Mouse (Mus musculus): Measurements from ENCODE around the gene Cbx2.
A peak's percentile ranks its signal among the peaks of the same experiment; 100 is the strongest.

The Cbx2 gene

GRCm38 (mm10) chr11:119022895-119023615, at the start of gene Cbx2:
Gene Cbx2, plus strand, starts transcription at chr11:119022962.
- peak; percentile 50 to 63 for DNase-seq (ENCODE audit: low spot score in 2 of 2)

DNA sequence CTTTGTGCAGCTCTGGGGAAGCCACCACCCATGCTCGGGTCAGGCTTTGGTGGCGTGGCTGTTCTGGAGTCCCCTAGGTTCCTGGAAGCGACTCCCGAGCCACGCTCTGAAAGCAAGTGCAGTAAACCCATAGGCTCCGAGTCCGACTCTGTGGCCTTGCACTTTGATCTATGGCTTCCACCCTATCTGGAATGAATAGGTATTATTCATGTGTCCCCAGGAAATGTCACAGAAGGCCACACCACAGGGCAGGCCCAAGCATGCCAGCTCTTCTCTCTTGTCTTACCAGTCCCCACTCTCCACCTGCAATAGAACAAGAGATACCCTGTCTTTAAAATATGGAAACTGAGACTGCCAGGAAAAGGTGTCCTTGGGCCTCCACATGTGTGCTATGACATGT, 48.4 kb upstream of the Cbx2 start:
- DNase-seq (ENCODE audit: low spot score in 2 of 2): no peak

- peak in 1 of 2 experiments; percentile 25 for DNase-seq (ENCODE audit: low spot score in 2 of 2)
Measured at GRCm38 (mm10) chr11:118975427-118975826, 47.3 kb upstream of the Cbx2 start.

DNA sequence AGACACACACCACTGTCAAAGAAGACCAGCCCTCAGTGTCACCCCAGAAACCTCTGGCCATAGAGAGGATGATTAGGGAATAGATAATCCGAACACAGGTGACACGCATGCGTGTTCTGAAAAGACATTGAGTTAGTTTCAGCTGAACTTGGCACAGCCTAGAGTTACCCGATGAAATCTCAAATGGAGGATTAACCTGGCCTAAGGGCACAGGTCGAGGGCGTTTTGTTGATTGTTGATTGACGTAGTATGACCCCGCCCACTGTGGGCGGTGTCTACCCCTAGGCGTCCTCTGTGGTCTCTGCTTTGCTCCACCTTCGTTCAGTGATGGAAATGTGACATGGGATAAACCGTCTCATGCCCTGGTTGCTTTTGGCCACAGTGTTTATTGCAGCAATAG, 46.8 kb upstream of the Cbx2 start:
- no peak for DNase-seq (ENCODE audit: low spot score in 2 of 2)

GRCm38 (mm10) chr11:118980388-118980787, 42.4 kb upstream of the Cbx2 start:
- DNase-seq (ENCODE audit: low spot score in 2 of 2): no peak

DNA sequence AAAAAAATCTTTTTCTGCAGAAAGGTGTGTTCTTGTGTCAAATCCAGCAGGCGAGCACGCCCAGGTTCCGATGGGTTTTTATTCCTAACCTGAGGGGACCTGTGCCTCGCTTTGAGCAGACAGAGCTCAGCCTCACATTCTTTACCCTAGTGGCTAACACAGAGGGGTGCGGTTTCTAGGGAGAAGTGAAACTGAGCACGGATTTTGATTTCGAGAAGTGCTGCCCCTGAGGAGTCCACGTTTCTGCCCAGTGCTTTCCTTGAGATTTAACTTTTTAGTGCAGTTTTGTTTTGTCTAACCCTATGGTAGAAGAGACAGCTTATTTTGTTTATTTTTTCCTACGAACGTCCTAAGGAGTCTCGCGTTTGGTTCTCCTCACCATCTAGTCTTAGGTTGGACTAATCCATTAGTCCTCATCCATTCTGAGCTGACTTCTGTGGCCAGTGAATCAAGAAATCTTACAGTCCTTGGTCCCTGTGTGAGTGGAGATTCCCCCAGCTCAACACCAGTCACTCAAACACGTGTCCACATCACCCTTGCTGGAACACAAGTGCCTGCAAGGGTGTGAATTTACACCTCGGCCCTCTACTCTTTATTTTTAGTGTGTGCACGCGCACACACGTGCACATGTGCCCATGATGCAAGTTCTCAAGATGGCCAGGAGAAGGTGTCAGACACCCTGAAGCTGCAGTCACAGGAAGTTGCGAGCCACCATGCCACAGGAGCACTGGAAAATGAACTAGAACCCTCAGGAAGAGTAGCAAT, 41.6 kb upstream of the Cbx2 start:
- peak in 1 of 2 experiments; percentile 22 for DNase-seq (ENCODE audit: low spot score in 2 of 2)

DNA sequence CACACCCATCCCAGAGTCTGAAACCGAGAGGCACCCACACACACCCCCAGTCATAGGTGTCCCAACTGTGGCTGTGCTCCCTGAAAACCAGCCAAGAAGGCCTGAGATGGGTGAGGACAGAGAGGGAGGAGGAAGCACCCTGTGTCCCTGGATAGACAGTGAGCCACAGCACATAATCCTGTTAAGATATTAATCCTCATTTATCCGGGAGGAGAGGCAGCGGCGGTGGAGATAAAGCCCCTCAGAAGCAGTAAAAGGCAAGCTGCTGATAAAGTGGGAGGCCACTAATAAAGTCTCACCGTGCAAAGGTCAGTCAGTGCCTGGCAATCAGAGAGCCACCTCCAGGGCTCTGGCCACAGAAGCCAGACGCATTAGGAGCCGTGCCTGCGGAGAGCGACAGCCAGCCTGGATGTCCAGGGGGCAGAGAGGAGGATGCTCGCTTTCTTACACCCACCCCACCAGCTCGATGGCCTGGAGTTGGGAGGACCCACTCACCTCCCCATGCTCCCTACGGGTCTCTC, 40.1 kb upstream of the Cbx2 start:
- no peak for DNase-seq (ENCODE audit: low spot score in 2 of 2)

DNA sequence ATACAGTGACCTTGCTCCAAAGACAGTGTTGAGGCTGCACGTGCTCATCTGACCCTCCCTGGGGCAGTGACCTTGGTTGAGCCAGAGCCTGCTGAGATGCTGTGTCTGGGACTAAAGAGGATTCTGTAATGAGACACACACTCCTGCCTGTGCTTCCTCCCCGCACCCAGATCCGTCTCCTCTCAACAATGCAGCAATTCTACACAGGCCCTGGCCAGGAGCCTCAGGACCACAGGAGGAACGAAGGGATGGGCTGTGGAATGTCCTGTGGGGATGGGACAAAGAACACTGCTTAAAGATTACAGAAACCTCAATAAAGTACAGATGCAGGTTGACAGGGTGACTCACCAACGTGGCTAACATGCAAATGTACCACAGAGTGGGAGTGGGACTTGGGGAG, 37.2 kb upstream of the Cbx2 start:
- DNase-seq (ENCODE audit: low spot score in 2 of 2): no peak

DNA sequence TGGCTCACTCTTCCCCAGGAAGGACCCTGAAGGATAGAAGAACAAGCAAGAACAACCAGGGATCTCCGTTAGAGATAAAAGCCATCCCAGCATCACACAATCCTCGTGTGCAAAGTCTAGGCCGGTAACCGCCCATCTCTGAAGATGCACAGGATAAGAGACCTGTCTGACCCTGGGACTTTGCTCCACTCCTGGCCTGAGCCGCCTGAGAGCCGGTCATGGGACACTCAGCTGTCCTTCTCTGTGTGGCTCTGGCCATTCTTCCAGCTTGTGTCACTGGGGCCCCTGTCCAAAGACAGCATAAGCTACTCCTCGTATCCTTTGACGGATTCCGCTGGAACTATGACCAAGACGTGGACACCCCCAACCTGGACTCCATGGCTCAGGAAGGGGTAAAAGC, 34.8 kb upstream of the Cbx2 start, which contains the start of gene Enpp7:
Enpp7 (plus strand) TSS at position 190 of the 400 bp plus-strand sequence.
- no peak for DNase-seq (ENCODE audit: low spot score in 2 of 2)

DNA sequence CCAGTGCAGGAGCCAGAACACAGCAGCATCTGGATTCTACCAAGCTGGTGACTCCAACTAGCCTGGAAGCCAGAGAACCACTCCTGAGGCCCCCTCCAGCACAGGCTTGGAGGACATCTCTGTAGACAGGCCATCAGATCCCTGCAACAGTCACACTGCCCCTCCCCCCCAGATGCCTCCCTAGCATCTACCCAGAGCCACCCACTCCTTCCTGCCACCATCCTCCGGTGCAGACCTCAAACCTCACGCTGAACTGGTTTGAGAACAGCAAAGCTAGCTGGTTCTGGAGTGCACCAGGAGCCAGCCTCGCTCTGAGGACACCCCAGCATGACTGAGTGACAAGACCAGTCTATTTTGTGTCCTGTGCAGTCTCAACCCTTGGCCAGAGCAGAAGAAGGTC, 30.0 kb upstream of the Cbx2 start:
- DNase-seq (ENCODE audit: low spot score in 2 of 2): no peak

GRCm38 (mm10) chr11:118995448-118995847, 27.3 kb upstream of the Cbx2 start:
- DNase-seq (ENCODE audit: low spot score in 2 of 2): no peak

GRCm38 (mm10) chr11:118997182-118997581, 25.6 kb upstream of the Cbx2 start:
- DNase-seq (ENCODE audit: low spot score in 2 of 2): no peak

DNA sequence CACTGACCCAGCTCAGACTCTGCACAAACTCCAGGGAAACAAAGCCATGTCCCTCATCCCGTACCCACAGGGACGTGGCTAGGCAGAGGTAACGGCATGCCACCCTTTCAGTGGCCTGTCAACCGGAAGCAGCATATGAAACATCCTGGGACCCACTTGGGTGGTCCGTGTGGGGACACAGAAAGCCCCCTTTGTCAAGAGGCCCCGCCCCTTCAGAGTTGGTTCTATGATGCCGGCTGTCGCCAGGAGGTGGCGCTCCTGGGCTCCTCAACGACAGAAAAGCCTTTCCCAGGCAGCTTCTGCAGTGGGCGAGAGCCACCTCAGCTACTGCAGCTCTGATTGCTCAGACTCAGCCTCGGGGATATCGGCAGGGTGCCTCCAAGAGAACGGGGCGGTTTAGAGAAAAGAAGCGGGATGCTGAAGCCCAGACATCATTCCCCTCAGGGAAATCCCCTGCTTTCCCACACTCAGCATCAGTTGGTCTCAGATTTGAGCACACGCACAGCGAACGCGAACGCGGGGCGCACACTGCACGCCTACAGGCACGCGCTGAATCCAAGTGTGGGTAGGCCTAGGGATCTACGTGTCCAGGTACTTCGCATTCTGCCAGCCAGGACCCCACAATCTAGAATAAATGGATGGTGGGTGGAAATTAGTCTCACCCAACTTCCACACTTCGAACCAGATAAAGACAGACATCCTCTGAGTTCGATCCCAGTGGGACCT, 24.1 kb upstream of the Cbx2 start:
- peak in 1 of 2 experiments; percentile 70 for DNase-seq (ENCODE audit: low spot score in 2 of 2)

DNA sequence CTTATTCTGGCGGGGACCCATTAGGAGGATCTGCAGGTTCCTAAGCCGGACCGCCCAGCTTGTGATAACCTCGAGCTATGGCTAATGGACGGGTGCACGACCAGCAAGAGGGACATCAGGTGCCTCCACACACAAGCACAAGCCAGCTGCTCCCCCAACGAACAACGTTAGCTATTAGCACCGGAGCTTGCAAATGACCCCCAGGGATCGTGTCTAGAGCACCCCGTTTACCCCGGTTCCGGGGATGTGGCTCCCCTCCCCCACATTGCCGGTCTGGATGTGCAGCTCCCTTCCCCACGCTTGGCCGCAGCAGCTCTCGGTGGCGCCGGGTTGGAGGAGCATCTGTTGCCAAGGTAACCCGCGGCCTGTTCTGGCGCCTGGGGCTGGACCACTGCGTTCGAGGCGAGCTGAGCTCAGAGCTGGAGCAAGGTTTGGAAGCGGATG, 23.4 kb upstream of the Cbx2 start:
- DNase-seq (ENCODE audit: low spot score in 2 of 2): no peak

DNA sequence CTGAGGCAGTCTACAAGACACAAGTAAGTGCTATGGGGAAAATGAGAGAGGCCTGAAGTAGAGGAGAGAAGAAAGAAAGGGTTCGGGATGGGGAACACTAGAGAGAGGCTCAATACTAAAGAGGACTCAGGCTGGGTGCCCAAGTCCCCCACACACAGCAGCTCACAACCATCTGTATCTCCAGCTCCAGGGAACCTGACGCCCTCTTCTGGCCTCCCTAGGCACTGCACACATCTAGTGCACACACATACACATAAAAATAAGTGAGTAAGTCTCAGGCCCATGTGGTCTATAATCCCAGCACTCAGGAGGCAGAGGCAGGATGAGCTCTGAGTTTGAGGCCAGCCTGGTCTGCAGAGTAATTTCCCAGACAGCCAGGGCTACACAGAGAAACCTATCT, 21.9 kb upstream of the Cbx2 start:
- DNase-seq (ENCODE audit: low spot score in 2 of 2): no peak

DNA sequence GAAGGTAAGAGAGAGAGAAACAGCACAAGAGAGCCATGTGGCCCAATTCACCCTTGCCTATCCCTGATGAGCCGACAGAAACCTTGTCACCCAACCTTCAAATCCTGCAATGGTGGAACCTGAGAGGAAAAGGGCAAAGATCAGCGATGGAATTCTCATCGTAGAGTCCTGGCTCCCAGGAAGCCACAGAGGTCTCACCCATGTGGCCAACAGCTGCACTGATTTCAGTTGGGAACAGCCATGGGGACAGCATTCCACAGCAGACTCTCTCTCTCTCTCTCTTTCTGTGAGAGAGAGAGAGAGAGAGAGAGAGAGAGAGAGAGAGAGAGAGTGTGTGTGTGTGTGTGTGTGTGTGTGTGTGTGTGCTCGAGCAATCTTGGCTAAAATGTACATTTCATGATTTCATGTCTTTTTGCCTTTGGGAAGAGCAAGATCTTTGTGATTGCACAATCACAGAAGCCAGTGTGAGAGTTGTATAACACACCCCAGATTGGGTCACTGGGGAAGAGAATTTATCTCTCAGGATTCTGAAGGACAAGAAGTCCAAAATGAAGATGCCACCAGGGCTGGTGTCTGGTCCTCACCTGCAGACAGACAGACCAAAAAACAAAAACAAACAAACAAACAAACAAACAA, 21.2 kb upstream of the Cbx2 start:
- DNase-seq (ENCODE audit: low spot score in 2 of 2): no peak

DNA sequence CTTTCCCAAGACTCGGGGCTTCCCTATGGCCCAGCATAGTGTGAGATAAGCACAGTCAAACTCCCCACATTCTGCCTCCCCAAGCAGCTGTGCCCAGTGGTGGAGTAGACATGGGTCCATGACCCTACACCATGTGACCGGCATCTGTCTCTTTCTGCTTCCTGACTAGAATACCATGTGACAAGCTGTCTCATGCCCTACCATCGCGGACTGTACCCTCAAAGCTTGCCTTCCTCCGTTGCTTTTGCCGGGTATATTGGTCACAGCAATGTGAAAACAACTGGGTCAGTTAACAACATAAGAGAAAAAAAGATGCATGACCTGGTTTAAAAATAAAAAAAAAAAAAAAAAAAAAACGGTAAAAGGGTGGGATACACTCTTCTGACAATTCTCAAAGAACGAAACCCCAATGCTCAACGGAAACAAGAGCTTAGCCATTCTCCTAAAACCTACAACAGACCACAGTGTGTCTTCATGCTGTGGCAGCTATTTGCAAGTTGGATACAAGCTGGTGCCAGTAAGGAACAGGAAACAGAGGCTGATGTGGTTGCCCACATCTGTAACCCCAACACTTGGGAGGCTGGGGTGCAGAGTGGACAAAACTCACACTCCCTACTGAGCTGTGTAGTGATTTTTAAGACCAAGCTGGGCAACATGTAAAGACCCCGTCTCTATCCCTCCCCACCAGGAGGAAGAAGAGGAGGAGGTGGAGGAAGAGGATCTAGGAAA, 17.1 kb upstream of the Cbx2 start:
- DNase-seq (ENCODE audit: low spot score in 2 of 2): no peak

GRCm38 (mm10) chr11:119006462-119006861, 16.3 kb upstream of the Cbx2 start:
- DNase-seq (ENCODE audit: low spot score in 2 of 2): no peak

- DNase-seq (ENCODE audit: low spot score in 2 of 2): no peak
Measured at GRCm38 (mm10) chr11:119007461-119008456, 15.0 kb upstream of the Cbx2 start.

DNA sequence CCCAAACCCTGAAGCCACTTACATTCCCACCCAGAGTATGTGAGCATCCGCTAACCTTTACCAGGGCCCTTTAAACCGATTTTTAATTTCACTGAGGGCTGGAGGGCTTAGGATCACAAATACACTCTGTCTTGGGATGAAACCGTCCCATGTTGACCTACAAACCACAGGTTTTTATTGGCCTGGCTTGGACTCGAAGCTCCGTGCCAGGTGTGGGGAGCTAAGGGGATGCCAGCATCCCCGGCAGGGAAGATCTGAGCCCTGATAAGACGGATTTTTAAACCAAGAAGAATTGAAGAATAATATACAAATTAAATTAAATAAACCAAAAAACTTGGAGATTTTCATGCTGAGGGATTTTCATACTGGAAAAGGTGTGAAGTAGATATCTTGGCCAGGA, 8.3 kb upstream of the Cbx2 start:
- no peak for DNase-seq (ENCODE audit: low spot score in 2 of 2)
